Mouse (Mus musculus) cerebellum, adult 2 months (tissue): Measurements from ENCODE around the gene Magi3. TPM values are rescaled to one million over a fixed set of nuclear protein-coding genes. Genes with fewer than 3 reads are reported as not detected.

Source experiments
- DNase-seq, 2 experiments: peaks; one replicate each; pipeline ENCODE4 v3.0.0; 2021
- H3K27ac ChIP-seq: fragments of 200-500 bp; 2 replicates; pipeline ENCODE4 v1.5.1; 2012; ENCODE audit warnings: low read length, control low read depth, inconsistent platforms; ENCODE audit not compliant: insufficient read depth
- H3K27me3 ChIP-seq: fragments of 200-500 bp; 2 replicates; pipeline ENCODE4 v1.6.1; 2012; ENCODE audit warnings: inconsistent platforms, mild to moderate bottlenecking, low read length, moderate library complexity; ENCODE audit not compliant: control insufficient read depth, insufficient read depth
- H3K4me1 ChIP-seq: fragments of 200-500 bp; 2 replicates; pipeline ENCODE4 v1.6.1; 2011; ENCODE audit warnings: low read length; ENCODE audit not compliant: control insufficient read depth, insufficient read depth
- H3K4me3 ChIP-seq: fragments of 200-500 bp; replicated peaks from 2 replicates; pipeline ENCODE3; 2011; ENCODE audit warnings: mild to moderate bottlenecking, low read depth, low read length, control low read depth; ENCODE audit not compliant: insufficient read depth
- CTCF ChIP-seq: fragments of 200-500 bp; IDR thresholded peaks from 2 replicates; pipeline ENCODE4 v1.5.1; 2011; ENCODE audit warnings: low read depth, mild to moderate bottlenecking, control low read depth, low read length, moderate library complexity, borderline replicate concordance; ENCODE audit not compliant: insufficient read depth
- POLR2A ChIP-seq: fragments of 200-500 bp; IDR thresholded peaks from 2 replicates; pipeline ENCODE4 v1.6.1; 2011; ENCODE audit warnings: low read length, control low read depth, borderline replicate concordance; ENCODE audit not compliant: insufficient read depth
- WGBS: fragments of 180-500 bp; shearing (Covaris S2); methylation state at CpG from one replicate; pipeline ENCODE4 v1.1.7; 2018; 5-methylcytosine and 5-hydroxymethylcytosine counted together
- polyA plus RNA-seq: library from polyadenylated mRNA; depleted of rRNA; stranded (reverse); fragments of >200 nt; gene quantifications from 2 replicates; pipeline ENCODE4 v1.2.3, GENCODE M21; 2012

Gene Magi3
- polyA plus RNA-seq, 1 experiment = 11.3 TPM

DNA sequence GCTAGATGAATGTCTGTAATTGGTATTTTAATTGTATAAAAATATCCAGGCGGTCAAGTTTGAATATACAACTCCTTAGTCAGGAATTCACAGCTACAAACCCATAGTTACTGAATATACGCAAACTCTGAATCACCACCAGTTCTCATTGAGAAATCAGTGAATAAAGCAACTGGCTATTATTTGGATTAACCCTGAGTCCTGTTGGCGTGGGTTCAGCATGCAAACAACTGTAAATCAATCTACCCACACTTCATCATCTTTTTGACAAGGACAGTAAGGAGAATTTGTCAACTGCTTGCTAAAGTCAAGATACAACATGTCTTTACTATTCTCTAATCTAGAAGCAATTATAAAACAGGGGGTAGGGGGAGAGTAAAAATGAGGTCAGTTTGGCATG is 110.7 kb downstream of the Magi3 start:
- Histone ChIP-seq H3K4me1 (no peaks in the 10 kb centered on the region), H3K4me3 (no peak overlapping the region), H3K27me3 (no peaks in the 10 kb centered on the region), H3K27ac (no peak overlapping the region)
- no peak for TF ChIP-seq CTCF
- no peak for TF ChIP-seq POLR2A
- WGBS = 97% methylated on average over 3 of the region's 3 CpGs
- DNase-seq = no peak

DNA sequence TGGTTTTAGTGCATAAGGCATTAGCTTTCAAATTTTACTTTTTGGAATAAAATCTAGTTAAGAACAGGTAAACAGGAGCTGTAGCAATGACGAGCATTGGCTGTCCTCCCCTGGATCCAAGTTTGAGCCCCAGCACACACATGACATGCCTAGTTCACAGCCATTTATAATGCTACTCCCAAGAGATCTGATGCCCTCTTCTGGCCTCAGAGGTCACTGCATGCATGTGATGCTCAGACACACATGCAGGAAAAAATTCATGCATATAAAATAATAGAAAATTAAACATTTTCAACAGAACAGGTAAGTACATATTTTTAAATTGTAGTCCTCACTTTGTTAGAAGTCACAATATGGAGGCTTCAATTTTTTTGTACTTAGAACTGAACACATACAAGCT is 115.2 kb downstream of the Magi3 start:
- 52% methylated on average over 1 of the region's 1 CpGs for WGBS
- no peaks in the 10 kb centered on the region for H3K4me1 ChIP-seq
- DNase-seq = peak; percentile 4 to 19

GRCm38 (mm10) chr3:104101721-104102120 is 118.5 kb downstream of the Magi3 start:
- Histone ChIP-seq H3K4me1 (no peaks in the 10 kb centered on the region), H3K27ac (no peak overlapping the region), H3K4me3 (no peak overlapping the region), H3K27me3 (no peaks in the 10 kb centered on the region)
- 70% methylated on average over 3 of the region's 3 CpGs for WGBS
- no peak for TF ChIP-seq POLR2A
- no peak for TF ChIP-seq CTCF
- DNase-seq = no peak

More for the DNA sequence above, 115.2 kb downstream of the Magi3 start:
- no peaks in the 10 kb centered on the region for H3K27me3 ChIP-seq
- no peak overlapping the region for H3K27ac ChIP-seq
- TF ChIP-seq CTCF (peak; percentile 26; the same call in 1 of the 2 replicates), POLR2A (no peak)
- no peak overlapping the region for H3K4me3 ChIP-seq

GRCm38 (mm10) chr3:104101249-104101648 is 118.9 kb downstream of the Magi3 start:
- H3K27ac ChIP-seq = no peak overlapping the region
- H3K4me1 ChIP-seq = no peaks in the 10 kb centered on the region
- TF ChIP-seq POLR2A = no peak
- no peak for TF ChIP-seq CTCF
- no peaks in the 10 kb centered on the region for H3K27me3 ChIP-seq
- no peak overlapping the region for H3K4me3 ChIP-seq
- no peak for DNase-seq

GRCm38 (mm10) chr3:104095936-104096335 is 124.2 kb downstream of the Magi3 start:
- H3K27ac ChIP-seq = no peak overlapping the region
- no peak overlapping the region for H3K4me3 ChIP-seq
- TF ChIP-seq CTCF (no peak), POLR2A (no peak)
- WGBS = 30% methylated on average over 3 of the region's 3 CpGs
- no peak for DNase-seq
- no peaks in the 10 kb centered on the region for H3K27me3 ChIP-seq
- no peaks in the 10 kb centered on the region for H3K4me1 ChIP-seq

- no peak overlapping the region for H3K27ac ChIP-seq
- TF ChIP-seq POLR2A = no peak
- TF ChIP-seq CTCF = no peak
- H3K4me3 ChIP-seq = no peak overlapping the region
- no peaks in the 10 kb centered on the region for H3K4me1 ChIP-seq
- no peaks in the 10 kb centered on the region for H3K27me3 ChIP-seq
- DNase-seq = no peak
- WGBS = 83% methylated on average over 1 of the region's 1 CpGs
Measured at GRCm38 (mm10) chr3:104094646-104095045, 125.5 kb downstream of the Magi3 start.

DNA sequence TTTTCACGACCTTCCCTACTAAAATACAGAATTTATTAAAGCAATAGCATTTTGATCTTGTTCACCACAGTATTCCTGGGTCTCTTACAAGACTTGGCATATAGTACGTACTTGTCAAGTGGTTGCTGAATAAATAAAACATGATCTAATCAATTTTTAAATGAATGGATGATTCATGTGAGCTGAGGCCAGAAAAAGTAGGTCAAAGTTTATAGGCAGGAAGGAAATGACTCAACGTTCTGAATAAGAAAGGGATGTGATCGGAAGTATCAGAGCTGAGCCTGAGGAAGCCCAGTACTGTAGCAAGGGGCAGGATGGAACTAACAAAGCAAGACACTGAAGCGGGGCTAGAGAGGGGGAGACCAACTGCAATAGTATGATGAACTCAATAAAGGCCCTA is 127.4 kb downstream of the Magi3 start:
- no peak for DNase-seq
- WGBS = 86% methylated on average over 5 of the region's 5 CpGs
- Histone ChIP-seq H3K4me1 (no peaks in the 10 kb centered on the region), H3K27me3 (no peaks in the 10 kb centered on the region), H3K4me3 (no peak overlapping the region), H3K27ac (no peak overlapping the region)
- no peak for TF ChIP-seq POLR2A
- TF ChIP-seq CTCF = no peak

GRCm38 (mm10) chr3:104082031-104082430 is 138.1 kb downstream of the Magi3 start:
- Histone ChIP-seq H3K27ac (no peak overlapping the region), H3K27me3 (no peaks in the 10 kb centered on the region), H3K4me1 (no peaks in the 10 kb centered on the region), H3K4me3 (no peak overlapping the region)
- TF ChIP-seq POLR2A (no peak), CTCF (no peak)
- WGBS = 79% methylated on average over 1 of the region's 1 CpGs
- DNase-seq = no peak
